Mouse (Mus musculus): Measurements from ENCODE around the gene Pmvk.
"Not testable (repeated sequence)": the region's sequence is repeated elsewhere in the genome, so short reads cannot be mapped to it uniquely, and the experiment has no call there.

The Pmvk gene

GRCm38 (mm10) chr3:89454401-89455177 is at the start of gene Pmvk:
Gene Pmvk, plus strand, starts transcription at chr3:89454541.
- no peak for DNase-seq

- no peak for DNase-seq
Measured at GRCm38 (mm10) chr3:89406887-89407286, 47.5 kb upstream of the Pmvk start.

GRCm38 (mm10) chr3:89408448-89408847 is 45.9 kb upstream of the Pmvk start:
- DNase-seq, result no peak

- DNase-seq, result no peak
Measured at GRCm38 (mm10) chr3:89409701-89410100, 44.6 kb upstream of the Pmvk start.

GRCm38 (mm10) chr3:89410864-89411263 is 43.5 kb upstream of the Pmvk start:
- no peak for DNase-seq

GRCm38 (mm10) chr3:89411490-89412393 is 42.6 kb upstream of the Pmvk start, which contains the start of gene Flad1:
Gene Flad1, minus strand, starts transcription at chr3:89411870.
- peak; percentile 99 for DNase-seq

- DNase-seq, result no peak
Measured at GRCm38 (mm10) chr3:89416158-89416557, 38.2 kb upstream of the Pmvk start.

- no peak for DNase-seq
Measured at GRCm38 (mm10) chr3:89417131-89417530, 37.2 kb upstream of the Pmvk start.

GRCm38 (mm10) chr3:89417840-89418169 is 36.5 kb upstream of the Pmvk start:
- no peak for DNase-seq

- peak; percentile 90 for DNase-seq
Measured at GRCm38 (mm10) chr3:89418170-89418860, 36.0 kb upstream of the Pmvk start, which contains the start of the genes Cks1b and Shc1. Gene Cks1b, minus strand, starts transcription at chr3:89418383. Gene Shc1, plus strand, starts transcription at chr3:89418443.

- no peak for DNase-seq
Measured at GRCm38 (mm10) chr3:89418861-89419250, 35.5 kb upstream of the Pmvk start.

- DNase-seq, result no peak
Measured at GRCm38 (mm10) chr3:89419571-89419970, 34.8 kb upstream of the Pmvk start.

GRCm38 (mm10) chr3:89419981-89420380 is 34.4 kb upstream of the Pmvk start:
- no peak for DNase-seq

GRCm38 (mm10) chr3:89420421-89420820 is 33.9 kb upstream of the Pmvk start:
- no peak for DNase-seq

GRCm38 (mm10) chr3:89421002-89421774 is 33.2 kb upstream of the Pmvk start:
- DNase-seq, result no peak

- no peak for DNase-seq
Measured at GRCm38 (mm10) chr3:89421810-89422473, 32.4 kb upstream of the Pmvk start.

- DNase-seq, result no peak
Measured at GRCm38 (mm10) chr3:89422556-89423205, 31.7 kb upstream of the Pmvk start.

GRCm38 (mm10) chr3:89424416-89425140 is 29.8 kb upstream of the Pmvk start:
- no peak for DNase-seq

GRCm38 (mm10) chr3:89425141-89425525 is 29.2 kb upstream of the Pmvk start:
- no peak for DNase-seq

- DNase-seq, result no peak
Measured at GRCm38 (mm10) chr3:89425876-89426275, 28.5 kb upstream of the Pmvk start.

- DNase-seq, result not testable (repeated sequence)
Measured at GRCm38 (mm10) chr3:89429021-89429420, 25.3 kb upstream of the Pmvk start.
